Mouse (Mus musculus): ENCODE results near the gene Rgs19. TPM values are rescaled to one million over a fixed set of nuclear protein-coding genes. Genes with fewer than 3 reads are reported as not detected.

The Rgs19 gene
- polyA plus RNA-seq, 1 experiment from 2014 or later = 32.7 TPM

GRCm38 (mm10) chr2:181657441-181657840 is 36.3 kb downstream of the Rgs19 start:
- no peaks in the 10 kb centered on the region for H3K27me3 ChIP-seq (replicated peaks; ENCODE audit: insufficient read depth, low read length)
- H3K36me3 ChIP-seq (ENCODE audit: insufficient read depth, low read length) = peaks cover 29% of the 10 kb centered on the region; the same call in 1 of the 2 replicates
- WGBS = 78% methylated on average over 2 of the region's 2 CpGs
- H3K4me1 ChIP-seq (ENCODE audit: insufficient read depth, low read depth, low read length) = no peaks in the 10 kb centered on the region; the same call in 1 of the 2 replicates
- ATAC-seq = no peak
- H3K27ac ChIP-seq (ENCODE audit: low read length) = no peak overlapping the region
- no peaks in the 10 kb centered on the region for H3K9me3 ChIP-seq (ENCODE audit: low read length)
- TF ChIP-seq CTCF (IDR thresholded peaks at IDR 0.05) (no peak), EP300 (IDR thresholded peaks at IDR 0.05) (no peak)
- no peak overlapping the region for H3K4me3 ChIP-seq (ENCODE audit: low read depth, low read length)
- DNase-seq (ENCODE audit: low spot score) = no peak
- no peak overlapping the region for H3K4me2 ChIP-seq (replicated peaks; ENCODE audit: low read depth, low read length)
- no peak overlapping the region for H3K9ac ChIP-seq (replicated peaks; ENCODE audit: low read depth)

DNA sequence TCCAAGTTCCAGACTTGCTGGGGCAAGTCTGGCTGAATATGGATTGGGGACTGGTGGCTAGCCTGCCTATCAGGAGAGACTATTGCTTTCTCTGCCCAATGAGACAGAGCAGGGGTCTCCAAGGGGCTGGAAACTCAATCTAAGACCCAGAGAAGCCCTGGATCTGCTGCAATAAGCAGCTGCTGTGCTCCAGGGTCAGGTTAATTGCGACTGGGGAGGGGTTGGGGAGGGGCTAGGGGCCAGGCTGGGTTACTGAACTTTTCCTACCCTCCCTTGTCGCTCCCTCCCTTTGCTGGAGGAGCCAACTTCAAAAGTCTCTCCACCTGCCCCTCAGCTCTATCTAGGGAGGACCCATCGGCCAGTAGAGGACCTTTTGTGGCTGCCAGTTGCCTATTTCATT is 37.0 kb downstream of the Rgs19 start, which contains the start of gene Gm29797:
Gene Gm29797 (plus strand): TSS at position 301 of the 400 bp plus-strand sequence.
- no peak for ATAC-seq
- no peaks in the 10 kb centered on the region; the same call in 1 of the 2 replicates for H3K4me1 ChIP-seq (ENCODE audit: insufficient read depth, low read depth, low read length)
- no peak within 1 kb of the TSS for H3K27ac ChIP-seq (ENCODE audit: low read length)
- no peak within 1 kb of the TSS for H3K9ac ChIP-seq (replicated peaks; ENCODE audit: low read depth)
- no peaks in the 10 kb centered on the region for H3K27me3 ChIP-seq (replicated peaks; ENCODE audit: insufficient read depth, low read length)
- WGBS = 61% methylated on average over 3 of the region's 3 CpGs
- H3K36me3 ChIP-seq (ENCODE audit: insufficient read depth, low read length) = peaks cover 29% of the 10 kb centered on the region; the same call in 1 of the 2 replicates
- H3K4me3 ChIP-seq (ENCODE audit: low read depth, low read length) = no peak within 1 kb of the TSS
- no peak for DNase-seq (ENCODE audit: low spot score)
- TF ChIP-seq CTCF (IDR thresholded peaks at IDR 0.05) (no peak), EP300 (IDR thresholded peaks at IDR 0.05) (no peak)
- H3K9me3 ChIP-seq (ENCODE audit: low read length) = no peaks in the 10 kb centered on the region
- H3K4me2 ChIP-seq (replicated peaks; ENCODE audit: low read depth, low read length) = no peak within 1 kb of the TSS

GRCm38 (mm10) chr2:181653523-181653922 is 40.3 kb downstream of the Rgs19 start:
- Histone ChIP-seq H3K4me3 (ENCODE audit: low read depth, low read length) (no peak overlapping the region), H3K27me3 (replicated peaks; ENCODE audit: insufficient read depth, low read length) (no peaks in the 10 kb centered on the region), H3K27ac (ENCODE audit: low read length) (no peak overlapping the region), H3K9ac (replicated peaks; ENCODE audit: low read depth) (no peak overlapping the region), H3K4me1 (ENCODE audit: insufficient read depth, low read depth, low read length) (no peaks in the 10 kb centered on the region), H3K9me3 (ENCODE audit: low read length) (no peaks in the 10 kb centered on the region), H3K4me2 (replicated peaks; ENCODE audit: low read depth, low read length) (no peak overlapping the region), H3K36me3 (ENCODE audit: insufficient read depth, low read length) (peaks cover 55% of the 10 kb centered on the region)
- WGBS = 82% methylated on average over 1 of the region's 1 CpGs
- DNase-seq (ENCODE audit: low spot score) (no peak), ATAC-seq (no peak)
- TF ChIP-seq EP300 (IDR thresholded peaks at IDR 0.05) (no peak), CTCF (IDR thresholded peaks at IDR 0.05) (no peak)

- no peak overlapping the region for H3K27ac ChIP-seq (ENCODE audit: low read length)
- no peaks in the 10 kb centered on the region for H3K27me3 ChIP-seq (replicated peaks; ENCODE audit: insufficient read depth, low read length)
- no peak overlapping the region for H3K9ac ChIP-seq (replicated peaks; ENCODE audit: low read depth)
- H3K4me1 ChIP-seq (ENCODE audit: insufficient read depth, low read depth, low read length) = no peaks in the 10 kb centered on the region
- no peaks in the 10 kb centered on the region for H3K9me3 ChIP-seq (ENCODE audit: low read length)
- no peak overlapping the region for H3K4me2 ChIP-seq (replicated peaks; ENCODE audit: low read depth, low read length)
- peaks cover 60% of the 10 kb centered on the region for H3K36me3 ChIP-seq (ENCODE audit: insufficient read depth, low read length)
- no peak for DNase-seq (ENCODE audit: low spot score)
- H3K4me3 ChIP-seq (ENCODE audit: low read depth, low read length) = no peak overlapping the region
- no peak for ATAC-seq
- TF ChIP-seq EP300 (IDR thresholded peaks at IDR 0.05) (no peak), CTCF (IDR thresholded peaks at IDR 0.05) (no peak)
These were observed 40.7 kb downstream of the Rgs19 start for GRCm38 (mm10) chr2:181653065-181653464.

- no peak for ATAC-seq
These were observed 44.9 kb downstream of the Rgs19 start for GRCm38 (mm10) chr2:181648926-181649325.

GRCm38 (mm10) chr2:181646626-181647472 is 46.9 kb downstream of the Rgs19 start:
- H3K9me3 ChIP-seq (ENCODE audit: low read length) = no peaks in the 10 kb centered on the region
- no peak for ATAC-seq
- WGBS = 82% methylated on average over 6 of the region's 6 CpGs
- no peak for DNase-seq (ENCODE audit: low spot score)
- H3K27me3 ChIP-seq (replicated peaks; ENCODE audit: insufficient read depth, low read length) = no peaks in the 10 kb centered on the region
- H3K4me1 ChIP-seq (ENCODE audit: insufficient read depth, low read depth, low read length) = no peaks in the 10 kb centered on the region
- H3K4me2 ChIP-seq (replicated peaks; ENCODE audit: low read depth, low read length) = no peak overlapping the region
- H3K9ac ChIP-seq (replicated peaks; ENCODE audit: low read depth) = no peak overlapping the region
- TF ChIP-seq CTCF (IDR thresholded peaks at IDR 0.05) (no peak), EP300 (IDR thresholded peaks at IDR 0.05) (no peak)
- H3K4me3 ChIP-seq (ENCODE audit: low read depth, low read length) = no peak overlapping the region
- H3K27ac ChIP-seq (ENCODE audit: low read length) = no peak overlapping the region
- H3K36me3 ChIP-seq (ENCODE audit: insufficient read depth, low read length) = peaks cover 42% of the 10 kb centered on the region

More at GRCm38 (mm10) chr2:181648926-181649325, 44.9 kb downstream of the Rgs19 start:
- no peak overlapping the region for H3K4me3 ChIP-seq (ENCODE audit: low read depth, low read length)
- no peaks in the 10 kb centered on the region for H3K9me3 ChIP-seq (ENCODE audit: low read length)
- peaks cover 44% of the 10 kb centered on the region for H3K36me3 ChIP-seq (ENCODE audit: insufficient read depth, low read length)
- H3K27ac ChIP-seq (ENCODE audit: low read length) = no peak overlapping the region
- H3K27me3 ChIP-seq (replicated peaks; ENCODE audit: insufficient read depth, low read length) = no peaks in the 10 kb centered on the region
- no peak overlapping the region for H3K4me2 ChIP-seq (replicated peaks; ENCODE audit: low read depth, low read length)
- WGBS = 90% methylated on average over 10 of the region's 10 CpGs
- DNase-seq (ENCODE audit: low spot score) = no peak
- no peaks in the 10 kb centered on the region for H3K4me1 ChIP-seq (ENCODE audit: insufficient read depth, low read depth, low read length)
- H3K9ac ChIP-seq (replicated peaks; ENCODE audit: low read depth) = no peak overlapping the region
- TF ChIP-seq EP300 (IDR thresholded peaks at IDR 0.05) = no peak
- TF ChIP-seq CTCF (IDR thresholded peaks at IDR 0.05) = no peak

Measured in lung, postnatal 0 days (tissue).